Mouse (Mus musculus) cerebellum, postnatal 10 days (tissue): ENCODE data around the gene Tex9.
A peak's percentile ranks its signal among the peaks of the same experiment; 100 is the strongest.
"Not testable (repeated sequence)": the region's sequence is repeated elsewhere in the genome, so short reads cannot be mapped to it uniquely, and the experiment has no call there.

Source experiments
- DNase-seq, 2 experiments: peaks; one replicate each; pipeline ENCODE4 v3.0.0; 2021; ENCODE audit warnings: mixed read lengths in 2 of 2

Gene Tex9

DNA sequence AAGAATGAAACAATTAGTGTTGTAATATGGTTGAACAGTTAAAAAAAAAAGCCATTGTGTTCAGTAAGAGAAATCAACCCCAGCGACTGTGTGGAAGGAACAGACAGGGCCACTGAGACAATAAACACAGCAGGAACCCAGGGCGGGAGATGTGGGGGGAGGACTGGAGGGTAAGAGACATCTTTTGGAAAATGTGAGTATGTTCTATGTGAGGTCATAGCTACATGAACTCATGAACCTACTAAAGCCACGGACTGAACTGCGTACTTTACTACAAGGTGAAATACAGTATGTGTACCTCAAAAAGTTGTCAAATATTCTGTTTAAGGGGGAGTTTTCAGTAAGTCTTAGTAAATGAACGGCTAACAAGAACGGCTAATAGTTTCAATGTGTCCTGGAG is 14.7 kb downstream of the Tex9 start:
- no peak for DNase-seq

DNA sequence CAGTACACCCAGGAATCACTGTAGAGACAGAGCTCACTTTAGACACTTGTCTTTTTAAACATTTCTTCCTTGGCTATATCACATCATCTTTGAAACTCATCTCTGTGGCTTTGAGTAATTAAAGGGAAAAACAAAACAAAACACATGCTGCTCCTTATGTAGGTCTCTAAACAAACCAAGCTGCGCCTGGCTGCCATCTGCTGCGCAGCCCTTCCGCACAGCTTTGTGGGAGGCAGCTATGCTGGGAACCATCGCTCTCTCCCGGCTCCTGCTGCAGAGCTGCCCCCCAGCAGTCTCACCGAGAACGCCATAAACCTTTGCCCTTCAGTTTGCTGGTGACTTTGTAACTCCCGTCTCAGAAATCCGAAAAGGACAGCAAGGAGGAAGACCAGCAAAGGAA is 16.5 kb downstream of the Tex9 start:
- DNase-seq = no peak

DNA sequence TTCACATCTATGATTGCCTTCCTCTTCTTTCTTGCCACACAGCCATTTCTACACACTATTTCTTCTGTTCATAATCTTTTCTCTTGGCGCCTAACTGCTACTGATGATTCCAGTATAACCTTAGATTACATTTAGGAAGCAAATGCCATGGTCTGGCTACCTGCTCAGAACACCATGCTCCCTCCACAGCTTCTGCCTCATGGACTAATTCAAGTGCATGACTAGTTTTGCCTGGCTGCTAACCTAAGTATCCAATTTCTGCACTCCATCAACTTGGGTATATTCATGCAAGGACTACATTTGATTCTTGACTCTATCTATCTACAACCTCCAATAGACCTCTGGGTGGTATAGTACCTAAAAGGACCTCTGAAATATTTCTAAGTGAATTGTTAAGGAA is 22.2 kb downstream of the Tex9 start:
- DNase-seq = no peak

DNA sequence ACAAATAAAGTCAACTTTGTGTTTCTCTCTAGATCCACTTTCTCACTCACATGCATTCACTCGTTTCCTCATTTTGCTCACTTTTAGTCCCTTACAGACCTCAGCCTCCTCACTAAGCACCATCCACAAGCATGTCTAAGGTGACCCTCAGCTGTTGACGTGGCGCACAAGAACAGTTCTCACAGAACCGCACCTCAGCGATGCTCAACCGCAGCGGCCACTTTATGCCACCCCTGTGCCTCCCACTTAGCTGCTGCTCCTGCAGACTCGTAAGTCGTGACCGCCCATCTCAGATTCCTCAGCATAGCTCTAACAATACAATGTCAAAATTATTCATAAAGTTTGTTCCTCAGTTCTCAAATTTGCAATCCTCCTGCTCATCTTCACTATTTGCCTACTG is 23.4 kb downstream of the Tex9 start:
- no peak for DNase-seq

DNA sequence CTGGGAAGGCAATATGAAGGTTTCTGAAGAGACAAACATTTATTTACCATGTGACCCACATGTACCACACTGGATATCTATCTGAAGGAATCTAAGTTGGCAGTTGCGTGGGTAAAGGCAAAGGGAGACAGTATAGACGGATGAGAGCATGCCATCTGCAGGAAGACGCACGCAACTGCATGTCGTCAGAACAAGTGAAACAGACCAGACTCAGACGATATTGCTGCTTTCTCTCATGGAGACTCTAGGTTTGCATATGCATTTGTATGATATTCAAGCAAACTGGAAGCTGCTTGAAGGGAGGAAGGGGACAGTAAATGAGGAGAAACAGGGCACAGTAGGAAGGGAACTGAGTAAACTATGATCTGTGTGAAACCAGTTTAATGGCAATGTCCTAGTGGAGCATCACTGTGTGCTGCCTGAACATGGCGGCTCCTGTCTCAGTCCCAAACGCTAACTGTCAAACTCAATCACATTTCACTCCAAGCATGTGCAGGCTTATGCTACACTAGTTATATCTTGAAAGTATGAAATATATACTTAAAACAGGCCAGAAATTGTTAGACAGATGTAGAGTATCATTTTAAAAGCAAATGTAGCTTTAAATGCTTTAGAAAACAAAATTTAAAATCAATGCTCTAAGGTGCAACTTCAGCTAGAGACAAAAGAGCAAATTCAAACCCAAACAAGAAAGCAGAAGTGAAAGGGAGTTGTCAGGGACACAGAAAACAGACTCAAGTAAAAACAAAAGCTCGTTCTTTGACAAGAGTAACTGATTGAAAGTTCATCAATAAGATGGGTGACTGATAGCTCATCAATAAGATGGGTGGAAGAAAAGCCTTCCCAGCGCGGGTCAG is 24.2 kb downstream of the Tex9 start:
- peak; percentile 30 to 38 for DNase-seq

DNA sequence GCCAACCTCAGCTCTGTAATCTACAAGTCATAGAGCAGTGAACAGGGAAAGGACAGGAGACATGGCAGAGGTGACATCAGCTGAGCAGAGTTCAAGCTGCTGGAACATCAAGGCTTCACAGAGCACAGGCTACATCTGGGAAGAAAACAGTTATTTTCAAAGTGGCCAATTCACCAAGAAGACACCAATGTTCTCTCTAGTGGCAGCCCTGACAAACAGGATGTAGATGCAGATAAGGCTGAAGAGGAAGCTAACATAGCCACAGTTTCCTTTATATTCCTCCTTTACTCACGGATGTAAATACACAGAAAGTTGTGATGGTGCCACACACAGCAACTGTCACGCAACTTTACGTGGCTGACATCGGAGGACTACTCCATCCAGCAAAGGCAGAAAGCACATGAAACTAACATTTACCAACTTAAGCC is 26.2 kb downstream of the Tex9 start:
- no peak for DNase-seq

DNA sequence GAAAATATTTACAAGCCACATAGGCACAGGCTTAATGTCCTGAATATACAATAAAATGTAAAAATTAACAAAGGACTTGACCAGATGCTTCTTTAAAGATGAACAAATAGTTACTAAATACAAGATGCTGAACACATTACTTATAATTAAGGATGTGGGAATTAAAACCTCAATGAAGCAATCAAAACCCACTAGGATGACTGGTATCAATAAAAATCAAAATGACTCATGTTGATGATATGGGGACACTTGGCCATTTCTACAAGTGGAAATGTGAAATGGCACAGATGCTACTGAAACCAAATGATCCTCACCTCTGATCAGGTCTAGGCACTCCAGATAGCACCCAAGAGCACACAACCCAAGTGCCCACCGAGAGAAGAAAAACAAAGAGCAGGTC is 27.2 kb downstream of the Tex9 start:
- no peak for DNase-seq

DNA sequence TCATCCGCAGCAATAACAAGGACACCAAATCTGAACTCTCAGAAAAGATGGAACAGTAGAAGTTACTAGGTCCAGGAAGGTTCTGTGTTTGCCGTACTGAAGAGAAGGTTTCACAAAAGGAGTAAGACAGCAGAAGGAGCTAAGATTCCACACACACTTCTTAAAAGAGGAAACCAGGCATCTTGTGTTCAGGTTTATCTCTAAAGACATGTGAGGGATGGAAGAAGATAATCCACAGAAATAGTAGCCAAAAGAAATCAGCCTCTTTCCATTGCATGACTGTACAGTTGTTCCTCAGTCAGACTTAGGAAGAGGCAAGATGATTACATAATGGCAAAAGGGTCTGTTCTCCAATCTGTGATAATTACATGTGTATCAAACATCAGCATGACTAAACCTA is 29.6 kb downstream of the Tex9 start:
- DNase-seq = no peak

DNA sequence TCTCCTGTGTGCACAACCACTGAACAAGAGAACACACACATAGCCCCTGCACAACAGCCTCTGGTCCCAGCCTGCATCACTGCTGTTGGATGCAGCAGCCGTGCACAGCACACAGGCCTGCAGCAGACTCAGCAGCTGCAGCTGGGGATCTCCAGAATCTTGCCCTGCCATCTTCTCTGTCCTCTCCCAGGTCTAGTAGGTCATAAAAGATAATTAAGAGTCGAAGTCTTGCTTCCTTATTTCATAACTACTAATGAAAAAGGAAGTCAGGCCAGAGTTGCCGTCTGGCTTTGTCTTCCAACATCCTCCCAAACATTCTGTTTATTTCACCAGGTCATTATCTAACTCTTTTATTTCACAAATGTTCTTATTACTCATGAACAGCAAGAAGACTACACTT is 31.2 kb downstream of the Tex9 start:
- no peak for DNase-seq

DNA sequence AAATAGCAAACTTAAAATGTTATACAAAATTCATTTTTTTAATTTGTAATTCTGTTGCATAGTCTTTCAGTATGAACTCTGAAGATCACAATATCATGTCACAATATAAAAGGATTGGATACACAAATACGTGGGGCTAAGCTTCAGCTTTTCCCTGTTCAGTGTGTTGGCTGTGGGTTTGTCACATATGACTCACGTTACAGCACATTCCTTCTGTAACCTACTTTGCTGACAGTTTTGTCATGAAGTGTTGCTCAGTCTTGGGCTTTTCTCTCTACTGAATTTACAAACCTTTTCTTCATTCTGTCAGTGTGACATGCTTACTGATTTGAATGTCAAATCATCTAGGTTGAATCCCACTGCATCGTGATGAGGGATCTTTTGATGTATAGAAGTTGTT is 32.3 kb downstream of the Tex9 start:
- no peak for DNase-seq

DNA sequence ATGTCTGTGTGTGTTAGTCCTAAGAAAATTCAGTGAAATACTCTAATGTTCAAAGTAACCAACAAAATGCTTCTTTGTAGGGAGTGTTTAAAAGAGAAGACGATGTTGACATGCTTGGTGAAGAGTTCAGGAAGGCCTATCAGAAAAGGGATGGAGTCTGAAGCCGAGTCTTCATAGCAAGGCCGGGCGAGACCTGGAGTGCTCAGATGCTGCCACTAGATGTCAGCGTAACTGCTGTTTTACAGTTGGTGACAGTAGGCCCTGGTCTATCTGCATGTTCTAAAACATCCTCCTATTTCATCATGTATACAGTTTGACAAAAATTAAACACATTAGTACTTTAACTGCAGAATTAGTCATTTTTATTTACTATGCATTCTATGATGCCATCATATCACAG is 33.8 kb downstream of the Tex9 start:
- DNase-seq = peak; percentile 80 to 82

DNA sequence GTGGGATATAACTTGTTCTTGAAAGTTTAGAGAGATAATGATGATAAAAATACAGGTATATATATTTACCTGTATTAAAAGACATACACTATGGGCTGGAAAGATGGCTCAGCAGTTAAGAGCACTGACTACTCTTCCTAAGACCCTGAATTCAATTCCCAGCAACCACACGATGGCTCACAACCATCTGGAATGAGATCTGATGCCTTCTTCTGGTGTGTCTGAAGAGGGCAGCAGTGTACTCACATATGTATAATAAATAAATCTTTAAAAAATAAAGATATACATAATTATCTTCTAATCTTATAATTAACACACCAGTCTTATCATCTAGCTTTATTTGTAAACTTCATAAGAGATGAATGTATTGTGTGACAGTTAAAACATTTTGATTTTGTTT is 35.6 kb downstream of the Tex9 start:
- DNase-seq = no peak

DNA sequence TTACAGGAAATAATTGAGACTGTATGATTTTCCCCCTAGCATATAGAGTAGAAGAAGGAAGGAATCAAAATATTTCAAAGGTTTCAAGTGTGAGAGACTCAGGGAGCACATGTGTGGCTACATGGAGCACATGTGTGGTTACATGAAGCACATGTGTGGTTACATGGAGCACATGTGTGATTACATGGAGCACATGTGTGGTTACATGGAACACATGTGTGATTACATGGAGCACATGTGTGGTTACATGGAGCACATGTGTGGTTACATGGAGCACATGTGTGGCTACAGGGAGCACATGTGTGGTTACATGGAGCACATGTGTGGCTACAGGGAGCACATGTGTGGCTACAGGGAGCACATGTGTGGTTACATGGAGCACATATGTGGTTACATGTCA is 37.7 kb downstream of the Tex9 start:
- not testable (repeated sequence) for DNase-seq

DNA sequence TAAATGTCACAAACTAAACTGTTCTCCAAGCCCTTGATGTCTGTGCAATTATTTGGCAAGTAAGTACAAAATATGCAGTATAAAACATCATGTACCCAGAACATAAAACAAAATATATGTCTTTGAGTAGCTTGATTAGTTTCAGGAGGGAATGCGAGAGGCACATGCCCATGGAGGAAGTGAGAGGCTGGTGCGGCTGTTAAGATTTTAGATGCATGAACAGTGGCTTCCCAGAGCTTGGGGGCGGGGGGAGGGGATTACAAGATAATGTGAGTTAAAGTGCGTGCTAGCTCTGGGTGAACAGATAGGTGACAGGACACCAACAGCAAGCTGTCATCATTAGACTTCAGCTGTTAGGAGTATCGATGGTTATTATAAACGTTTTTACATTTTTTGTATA is 40.9 kb downstream of the Tex9 start:
- no peak for DNase-seq

DNA sequence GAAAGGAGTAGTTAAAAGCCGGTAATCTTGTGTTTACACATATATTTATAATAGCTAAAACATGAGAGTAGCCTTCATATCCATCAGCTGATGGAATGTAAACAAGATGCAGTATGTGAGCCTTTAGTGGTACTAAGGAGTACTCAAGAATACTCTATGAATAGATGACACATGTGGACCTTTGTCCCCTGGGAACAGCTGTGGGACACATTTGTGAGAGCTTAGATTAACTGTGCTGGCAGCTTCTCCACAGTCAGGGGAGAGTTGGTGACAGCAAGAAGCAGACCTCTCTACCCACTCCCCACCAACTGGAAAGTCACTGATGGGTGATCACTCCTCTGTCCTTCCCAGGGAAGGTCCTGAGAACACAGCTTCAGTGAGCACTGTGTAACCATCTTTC is 41.6 kb downstream of the Tex9 start:
- DNase-seq = no peak

DNA sequence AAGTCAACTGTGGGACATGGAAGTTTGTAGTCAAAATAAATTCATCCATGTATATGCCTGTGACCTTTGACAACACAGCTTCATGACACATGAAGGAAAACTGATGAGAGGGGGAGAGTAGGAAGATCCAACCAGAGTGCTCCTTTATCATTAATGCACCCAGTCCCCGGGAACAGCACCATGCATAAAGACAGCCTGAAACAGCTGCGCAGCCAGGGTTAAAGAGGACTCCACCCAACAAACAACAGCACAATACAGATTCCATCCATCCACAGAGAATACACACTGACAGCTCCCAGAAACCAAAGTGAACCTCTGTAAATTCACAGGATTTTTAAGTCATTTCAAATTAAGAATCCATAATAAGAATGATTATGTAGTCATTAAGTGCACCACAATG is 42.2 kb downstream of the Tex9 start:
- DNase-seq = no peak

DNA sequence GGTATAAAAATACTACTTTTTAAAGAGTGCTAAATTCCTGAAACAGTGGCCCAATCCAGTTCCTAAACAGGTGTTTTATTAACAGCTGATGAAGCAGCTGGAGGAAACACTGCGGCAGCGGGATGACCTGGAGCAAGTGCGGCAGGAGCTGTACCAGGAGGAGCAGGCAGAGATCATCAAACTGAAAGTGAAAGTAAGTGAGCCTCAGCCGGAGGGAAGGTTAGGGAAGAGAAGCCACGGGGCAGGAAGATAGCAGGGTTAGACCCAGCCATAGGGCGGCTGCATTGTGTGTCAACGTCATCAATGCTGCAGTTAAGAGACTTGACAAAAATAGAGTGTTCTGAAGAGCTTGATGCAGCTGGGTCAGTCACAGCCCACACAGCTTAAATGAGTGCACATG is 42.6 kb downstream of the Tex9 start:
- DNase-seq = no peak

DNA sequence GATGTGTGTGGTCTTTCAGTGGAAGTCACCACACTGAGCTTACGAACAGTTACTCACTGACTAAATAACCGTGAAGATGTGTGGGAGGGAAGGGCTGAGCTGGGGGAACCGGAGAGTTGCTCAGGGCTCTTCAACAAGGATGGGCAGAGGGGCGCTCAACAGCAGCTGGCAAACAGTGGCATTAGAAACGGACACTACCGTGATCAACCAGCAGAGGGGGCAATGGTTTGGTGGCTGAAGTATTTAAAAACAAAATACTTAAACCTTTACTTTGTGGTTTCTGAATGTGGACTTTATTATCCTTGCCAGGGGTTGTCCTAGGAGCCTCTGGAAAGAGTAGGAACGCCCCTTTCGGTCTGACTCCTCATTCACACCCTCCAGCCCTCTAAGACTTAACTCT is 44.0 kb downstream of the Tex9 start:
- peak; percentile 71 to 79 for DNase-seq

DNA sequence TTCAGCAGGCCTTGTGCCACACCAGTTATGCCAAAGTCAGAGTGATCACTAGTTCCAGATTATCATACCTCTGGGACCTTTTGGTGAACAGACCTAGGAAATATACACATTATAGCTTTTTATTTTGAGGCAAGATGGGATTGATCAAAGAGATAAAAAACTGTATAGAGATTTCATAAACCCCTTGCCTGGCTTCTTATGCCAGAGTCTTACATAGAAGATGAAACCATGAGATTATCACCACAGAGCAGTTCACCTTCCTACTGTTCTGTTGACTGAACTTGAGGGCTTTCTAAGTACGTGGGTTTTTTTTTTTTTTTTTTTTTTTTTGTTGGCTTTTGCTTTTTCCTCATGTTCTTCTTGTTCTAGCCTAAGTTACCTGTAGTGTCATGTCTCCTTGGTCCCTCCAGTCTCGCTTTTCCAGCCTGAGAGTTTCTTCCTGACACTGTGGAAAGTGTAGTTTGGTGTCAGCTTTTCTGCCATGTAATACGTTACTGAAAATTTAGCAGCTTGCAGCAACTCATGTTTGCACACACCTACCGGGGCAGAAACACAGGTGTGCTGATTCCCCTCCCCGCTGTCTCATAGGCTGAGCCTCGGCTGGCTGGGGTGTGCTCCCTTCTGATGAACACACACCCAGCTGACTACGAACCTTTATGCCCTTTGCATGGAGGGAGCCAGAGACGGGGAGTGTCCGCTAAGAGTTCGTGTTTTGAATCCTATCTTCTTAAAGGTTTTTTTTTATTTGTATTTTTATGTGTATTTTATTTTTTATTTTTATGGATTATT is 49.9 kb downstream of the Tex9 start:
- no peak for DNase-seq

DNA sequence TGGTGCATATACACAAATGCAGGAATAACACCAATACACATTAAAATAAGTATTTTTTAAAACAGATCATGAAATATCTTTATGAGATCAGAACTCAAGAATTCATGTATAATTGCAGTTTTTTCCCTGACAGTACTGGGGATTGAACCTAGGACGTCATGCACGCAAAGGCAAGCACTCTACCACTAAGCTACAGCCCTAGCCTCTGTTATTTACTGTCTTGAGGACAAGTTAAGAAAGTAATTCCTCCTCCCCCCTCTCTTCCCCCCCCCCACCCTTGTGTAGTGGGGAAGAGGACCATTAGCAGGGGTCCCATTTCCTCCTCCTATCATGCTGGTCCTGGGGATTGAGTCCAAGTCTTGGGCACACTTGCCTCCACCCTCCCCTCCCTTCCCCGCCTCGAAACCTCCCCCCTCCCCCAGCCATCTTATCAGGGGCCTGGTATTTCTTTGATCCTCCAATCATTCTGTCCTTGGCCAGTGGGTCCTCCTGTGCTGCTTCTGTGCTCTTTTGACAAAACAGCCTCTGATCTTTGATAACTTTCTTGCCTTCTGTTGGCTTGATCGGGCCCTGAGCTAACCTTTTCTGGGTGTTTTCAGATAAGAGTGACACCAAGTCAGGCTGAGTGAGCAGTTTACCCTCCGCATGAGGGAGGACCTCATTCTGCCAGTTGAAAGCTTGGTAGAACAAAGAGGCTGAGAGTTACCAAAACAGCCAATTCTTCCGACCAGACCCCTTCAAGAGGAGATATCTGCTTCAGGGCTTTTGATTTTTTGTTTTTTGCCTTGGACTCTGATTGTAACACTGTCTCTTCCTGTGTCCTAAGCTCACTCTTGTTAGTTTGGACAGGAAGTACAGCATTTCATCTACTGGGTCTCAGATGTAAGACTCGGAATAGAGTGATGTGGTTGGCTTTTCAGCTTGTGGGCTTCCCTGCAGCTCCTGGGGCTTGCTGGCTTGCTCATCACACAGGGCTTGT is 50.8 kb downstream of the Tex9 start:
- no peak for DNase-seq

DNA sequence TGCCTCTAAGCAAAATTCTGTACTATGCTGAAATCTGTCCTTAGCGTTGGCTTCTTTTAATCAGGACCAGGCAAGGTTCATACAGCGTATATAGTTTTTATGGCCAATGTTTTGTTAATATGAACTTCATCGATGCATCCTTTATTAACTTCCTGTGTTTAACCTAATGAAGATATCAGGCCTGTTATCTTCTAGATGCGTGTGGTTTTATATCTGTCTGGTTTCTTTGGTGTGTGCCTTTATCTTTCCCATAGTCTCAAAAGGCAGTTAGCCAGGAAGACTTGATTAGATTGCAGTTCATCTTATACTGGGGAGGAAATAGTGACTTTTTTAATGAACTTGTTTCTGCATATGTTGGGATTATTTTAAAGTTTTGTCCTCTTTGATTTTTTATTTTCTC is 51.7 kb downstream of the Tex9 start:
- DNase-seq = no peak

DNA sequence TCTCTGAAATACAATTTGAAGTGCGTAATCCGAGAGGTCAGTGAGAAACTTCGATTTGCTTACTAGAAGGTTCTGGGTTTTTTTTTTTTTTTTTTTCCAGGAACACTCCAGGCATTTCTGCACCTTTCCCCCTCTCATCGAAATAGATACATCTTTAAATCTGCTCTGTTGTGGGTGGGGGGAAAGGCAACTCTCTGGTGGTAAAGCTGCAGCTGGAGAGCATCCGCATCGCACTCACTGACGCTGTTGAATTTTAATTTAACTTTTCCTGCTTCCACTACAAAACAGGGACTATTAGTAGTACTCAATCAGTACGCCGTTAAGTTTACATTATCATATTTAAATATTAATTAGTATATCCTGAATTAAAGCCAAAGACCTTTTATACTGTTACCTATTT is 53.3 kb downstream of the Tex9 start:
- DNase-seq = no peak
